In genomic region chr10:62320402-62320978, GRCm38 (mm10) we compare ENCODE assay signal across 8 mouse cellular contexts. TPM values are rescaled to one million over a fixed set of nuclear protein-coding genes. Genes with fewer than 3 reads are reported as not detected.
DNase-seq lines count a peak whose midpoint lies in the region; ATAC-seq and TF ChIP-seq lines count a peak whose summit lies in the region.

No protein-coding gene starts in this region.

- DNase-seq in forebrain, embryonic 10.5 days (ENCODE audit: extremely low spot score, low spot score) = no peak
- no peak for DNase-seq in lung, postnatal 0 days (ENCODE audit: low spot score)
- DNase-seq in lung, adult 2 months = no peak
- DNase-seq in cerebellum, adult 9-11 months = peak; percentile 100
- DNase-seq in layer of hippocampus, postnatal 14 days (ENCODE audit: low spot score in 2 of 2) = peak; percentile 60 to 78
- no peak for DNase-seq in left cerebral cortex, adult 11 months (ENCODE audit: low spot score)
- DNase-seq in thymus, adult 2 months = no peak

- H3K9me3 ChIP-seq in forebrain, embryonic 13.5 days (replicated peaks) = no peaks in the 10 kb centered on the region
- no peaks in the 10 kb centered on the region for H3K9me3 ChIP-seq in forebrain, embryonic 10.5 days
- no peaks in the 10 kb centered on the region for H3K9me3 ChIP-seq in lung, postnatal 0 days (ENCODE audit: low read length)

- H3K27ac ChIP-seq in forebrain, embryonic 13.5 days = no peak overlapping the region
- no peak overlapping the region for H3K27ac ChIP-seq in forebrain, embryonic 10.5 days
- no peak overlapping the region for H3K27ac ChIP-seq in lung, postnatal 0 days (ENCODE audit: low read length)
- H3K27ac ChIP-seq in thymus, adult 2 months (ENCODE audit: control insufficient read depth, insufficient read depth, low read length) = no peak overlapping the region

- 81% methylated on average over 9 of the region's 9 CpGs for WGBS in forebrain, embryonic 13.5 days
- whole genome bisulfite sequencing in forebrain, embryonic 10.5 days = 90% methylated on average over 9 of the region's 9 CpGs
- WGBS in lung, postnatal 0 days = 83% methylated on average over 9 of the region's 9 CpGs
- WGBS in lung, adult 2 months = 57% methylated on average over 9 of the region's 9 CpGs
- 85% methylated on average over 9 of the region's 9 CpGs for WGBS in thymus, adult 2 months

- peaks cover 6% of the 10 kb centered on the region for H3K4me1 ChIP-seq in forebrain, embryonic 13.5 days
- H3K4me1 ChIP-seq in forebrain, embryonic 10.5 days = peaks cover 14% of the 10 kb centered on the region
- no peaks in the 10 kb centered on the region for H3K4me1 ChIP-seq in lung, postnatal 0 days (ENCODE audit: insufficient read depth, low read depth, low read length)
- H3K4me1 ChIP-seq in lung, adult 2 months (ENCODE audit: control insufficient read depth, insufficient read depth, low read length) = no peaks in the 10 kb centered on the region
- peaks cover under 1% of the 10 kb centered on the region for H3K4me1 ChIP-seq in thymus, adult 2 months (replicated peaks; ENCODE audit: control insufficient read depth, insufficient read depth, low read length)

- no peak for TF ChIP-seq EP300 in lung, postnatal 0 days (IDR thresholded peaks at IDR 0.05)

- peak; percentile 61 for ATAC-seq in forebrain, embryonic 13.5 days
- 0 out of 2 replicates have a peak, but pooled peaks have one; percentile 15 for ATAC-seq in lung, postnatal 0 days

- no peaks in the 10 kb centered on the region for H3K27me3 ChIP-seq in forebrain, embryonic 13.5 days
- no peaks in the 10 kb centered on the region for H3K27me3 ChIP-seq in forebrain, embryonic 10.5 days (ENCODE audit: poor library complexity, severe bottlenecking)
- H3K27me3 ChIP-seq in lung, postnatal 0 days (replicated peaks; ENCODE audit: insufficient read depth, low read length) = no peaks in the 10 kb centered on the region
- H3K27me3 ChIP-seq in thymus, adult 2 months (ENCODE audit: control insufficient read depth, insufficient read depth, low read length) = no peaks in the 10 kb centered on the region

- no peak overlapping the region for H3K4me2 ChIP-seq in forebrain, embryonic 13.5 days
- no peak overlapping the region for H3K4me2 ChIP-seq in lung, postnatal 0 days (replicated peaks; ENCODE audit: low read depth, low read length)

- H3K36me3 ChIP-seq in forebrain, embryonic 13.5 days (ENCODE audit: poor library complexity, severe bottlenecking) = no peaks in the 10 kb centered on the region
- no peaks in the 10 kb centered on the region for H3K36me3 ChIP-seq in forebrain, embryonic 10.5 days (replicated peaks)
- H3K36me3 ChIP-seq in lung, postnatal 0 days (ENCODE audit: insufficient read depth, low read length) = no peaks in the 10 kb centered on the region
- no peaks in the 10 kb centered on the region for H3K36me3 ChIP-seq in thymus, adult 2 months (ENCODE audit: control insufficient read depth, insufficient read depth, low read length)

- no peak for TF ChIP-seq POLR2A in lung, adult 2 months (IDR thresholded peaks at IDR 0.05; ENCODE audit: borderline replicate concordance, extremely low read depth, low read depth, low read length)
- TF ChIP-seq POLR2A in thymus, adult 2 months (IDR thresholded peaks at IDR 0.05; ENCODE audit: control insufficient read depth, extremely low read depth, insufficient read depth, low read length, poor library complexity) = no peak

- no peak for TF ChIP-seq CTCF in lung, postnatal 0 days (IDR thresholded peaks at IDR 0.05)
- no peak for TF ChIP-seq CTCF in lung, adult 2 months (IDR thresholded peaks at IDR 0.05; ENCODE audit: insufficient read depth, low read length)
- no peak for TF ChIP-seq CTCF in thymus, adult 2 months (IDR thresholded peaks at IDR 0.05; ENCODE audit: borderline replicate concordance, control insufficient read depth, extremely low read depth, insufficient read depth, low read length, poor library complexity)

- no peak overlapping the region for H3K4me3 ChIP-seq in forebrain, embryonic 13.5 days
- no peak overlapping the region for H3K4me3 ChIP-seq in forebrain, embryonic 10.5 days
- no peak overlapping the region for H3K4me3 ChIP-seq in lung, postnatal 0 days (ENCODE audit: low read depth, low read length)
- no peak overlapping the region for H3K4me3 ChIP-seq in lung, adult 2 months (replicated peaks; ENCODE audit: extremely low read depth, low read depth, low read length)
- no peak overlapping the region for H3K4me3 ChIP-seq in thymus, adult 2 months (ENCODE audit: control insufficient read depth, insufficient read depth, low read length)

- H3K9ac ChIP-seq in forebrain, embryonic 13.5 days = no peak overlapping the region
- H3K9ac ChIP-seq in lung, postnatal 0 days (replicated peaks; ENCODE audit: low read depth) = no peak overlapping the region

RNA-seq across cellular contexts. Expression of gene Hk1, which starts 59.2 kb away (rescaled TPM):
- 39.5 and 46.8 TPM in 2 replicates for polyA plus RNA-seq in forebrain, embryonic 13.5 days (2015; fragmentation: Nextera tagmentation; extraction: Ambion mirVana)
- 29.4 and 30.0 TPM in 2 replicates for polyA plus RNA-seq in forebrain, embryonic 10.5 days (2016; fragmentation: Nextera tagmentation; extraction: Ambion mirVana)
- 25.8 and 27.8 TPM in 2 replicates for polyA plus RNA-seq in lung, postnatal 0 days (2015; fragmentation: Nextera tagmentation; extraction: Ambion mirVana)
- polyA plus RNA-seq in lung, adult 2 months (2012; rRNA removed) = 34.2 and 45.5 TPM in 2 replicates
- total RNA-seq in layer of hippocampus, postnatal 14 days (2021) = 100 to 1,000 TPM; 307 to 312 TPM
- 52.1 and 55.5 TPM in 2 replicates for polyA plus RNA-seq in thymus, adult 2 months (2012; rRNA removed)

Comparison
In these comparisons a context has a peak if more than half of its experiments do, and no peak if none do; other contexts are left out.
1. DNase-seq: peak in cerebellum, adult 9-11 months (single experiment) and layer of hippocampus, postnatal 14 days (2 of 2); none in forebrain, embryonic 10.5 days (single experiment), lung, postnatal 0 days (single experiment), lung, adult 2 months (single experiment), left cerebral cortex, adult 11 months (single experiment) and thymus, adult 2 months (single experiment).